Mouse (Mus musculus) megakaryocyte progenitor cell, adult 5-6 weeks (primary cell): ENCODE results near the gene Sae1. TPM values are rescaled to one million over a fixed set of nuclear protein-coding genes. Genes with fewer than 3 reads are reported as not detected.
"Not testable (repeated sequence)": the region's sequence is repeated elsewhere in the genome, so short reads cannot be mapped to it uniquely, and the experiment has no call there.

ENCODE experiments used
- ATAC-seq: replicated peaks from 2 replicates; pipeline ENCODE4 v1.8.0; 2016; ENCODE audit warnings: mild to moderate bottlenecking, moderate TSS enrichment, inconsistent platforms; ENCODE audit not compliant: poor library complexity
- total RNA-seq, 2 experiments: library from RNA; stranded (forward) in 1 of 2; stranded (reverse) in 1 of 2; fragments of 157-497, 149-512 nt in 1 of 2; fragments of 200-1000 nt in 1 of 2; gene quantifications; 2 replicates each; pipeline versions ENCODE4 v1.2.3 to v1.2.4; 2015 to 2017

Gene Sae1
- total RNA-seq, 2 experiments from 2014 or later: 76.8 to 429 TPM

DNA sequence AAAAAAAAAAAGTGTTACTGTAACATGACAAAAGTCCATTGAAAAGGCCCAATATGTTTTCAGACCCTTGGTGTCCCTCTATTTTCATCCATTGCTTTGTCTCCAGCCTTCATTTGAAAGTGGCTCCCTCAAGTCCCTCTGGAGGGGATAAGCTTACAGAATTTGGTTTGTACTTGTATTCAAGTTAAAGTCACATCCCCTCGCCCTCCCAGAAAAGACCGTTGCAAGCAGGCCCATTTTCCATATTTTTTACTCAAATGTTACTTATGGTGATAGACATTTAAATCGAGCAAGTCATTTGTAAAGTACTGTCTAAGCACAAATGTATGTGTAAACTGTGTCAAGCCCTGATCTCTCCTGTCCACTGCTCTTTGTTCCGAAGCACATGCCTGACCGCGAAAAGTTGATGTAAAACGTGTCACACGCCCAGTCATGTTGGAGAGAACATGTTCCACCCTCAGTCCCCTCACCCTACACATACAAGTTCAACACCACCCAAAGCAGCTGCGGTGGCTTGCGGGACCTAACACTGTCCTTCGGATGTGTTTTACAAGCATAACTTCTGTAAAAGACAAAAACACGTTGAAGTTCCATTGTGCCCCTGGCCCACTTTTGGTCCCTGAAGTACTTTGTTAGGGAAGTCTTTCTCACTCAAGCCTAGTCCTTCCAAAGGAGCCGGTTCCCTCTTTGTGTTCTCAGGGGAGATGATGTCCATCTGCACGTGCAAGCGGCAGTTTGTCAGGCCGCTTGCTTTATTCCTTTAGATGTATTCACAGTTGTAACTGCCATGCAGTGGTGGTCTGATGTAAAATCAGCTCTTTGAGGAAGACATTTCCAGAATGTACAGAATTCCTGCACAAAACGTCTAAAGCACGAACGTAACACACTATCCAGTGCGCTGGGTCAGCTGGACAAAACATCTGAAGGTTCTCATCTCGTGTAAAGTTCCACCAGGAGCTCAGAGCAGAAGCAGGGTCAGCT lies 15.7 kb upstream of the Sae1 start:
- ATAC-seq: no peak

- no peak for ATAC-seq
Observed at GRCm38 (mm10) chr7:16402449-16402848, 14.8 kb upstream of the Sae1 start.

DNA sequence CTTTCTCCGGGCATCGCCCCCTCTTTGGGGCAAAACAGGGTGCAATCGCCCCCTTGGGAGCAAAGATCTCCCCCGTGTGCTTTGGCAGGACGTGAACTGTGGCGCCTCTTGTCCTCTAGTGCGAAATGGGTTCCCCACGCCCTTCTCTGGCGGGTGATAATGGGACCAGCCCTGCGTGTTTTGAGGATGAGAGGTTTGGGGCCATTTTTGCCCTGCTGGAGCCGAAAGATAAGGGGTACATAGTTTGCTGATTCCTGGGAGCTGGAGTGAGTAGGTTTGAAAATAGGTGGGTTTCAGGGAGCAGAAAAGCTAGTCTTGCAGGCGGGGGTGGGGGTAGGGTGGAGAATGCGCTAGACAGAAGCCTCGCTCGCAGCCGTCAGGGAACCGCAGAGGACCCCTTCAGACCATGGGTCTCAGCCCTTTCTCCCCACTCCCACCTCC lies 14.4 kb upstream of the Sae1 start:
- peak; percentile 2; the same call in 1 of the 2 replicates for ATAC-seq

DNA sequence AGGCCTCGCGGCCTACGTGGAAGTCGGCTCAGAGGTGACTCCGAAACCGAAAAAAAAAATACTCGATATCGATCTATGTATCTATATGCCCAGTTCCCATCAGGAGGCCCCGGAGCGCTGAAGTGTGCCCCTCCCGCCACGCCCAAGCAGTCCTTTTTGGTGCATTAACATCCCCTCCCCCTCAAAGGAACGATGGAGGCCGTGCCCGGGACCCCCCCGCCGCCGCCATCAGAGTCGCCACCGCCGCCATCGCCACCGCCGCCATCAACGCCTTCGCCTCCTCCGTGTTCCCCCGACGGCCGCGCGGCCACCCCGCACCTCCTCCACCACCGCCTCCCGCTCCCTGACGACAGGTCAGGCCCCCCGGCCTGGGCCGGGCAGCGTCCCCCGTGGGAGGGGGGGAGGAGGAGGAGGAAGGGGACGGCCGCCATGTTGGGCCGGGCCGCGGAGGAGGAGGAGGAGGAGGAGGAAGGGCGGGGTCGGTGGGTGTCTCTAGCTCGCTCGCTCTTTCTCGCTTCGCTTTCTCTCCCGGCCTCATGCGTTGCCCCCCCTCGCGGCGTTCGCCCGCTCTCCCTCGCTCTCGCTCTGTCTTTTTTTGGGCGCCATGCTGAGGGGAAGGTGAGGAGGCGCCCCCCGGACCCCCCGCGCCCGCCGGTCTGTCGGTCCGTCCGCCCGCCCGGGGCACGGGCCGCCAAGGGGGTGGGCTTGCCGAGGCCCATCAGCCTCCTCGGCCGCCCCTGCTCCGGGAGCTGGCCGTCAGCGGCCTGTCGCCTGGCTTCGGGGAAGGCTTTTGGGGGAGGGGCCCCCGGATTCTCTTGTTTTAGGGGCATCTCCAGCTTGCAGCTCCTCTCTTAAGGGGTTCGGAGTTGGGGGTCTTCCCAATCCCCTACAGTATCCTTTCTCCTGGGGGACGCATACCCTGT lies 13.3 kb upstream of the Sae1 start, which contains the start of gene Zc3h4:
Gene Zc3h4 (plus strand): TSS at position 222 of the 923 bp plus-strand sequence.
- ATAC-seq: peak; percentile 25

- ATAC-seq: peak; percentile 56
Observed at GRCm38 (mm10) chr7:16399820-16400688, 12.4 kb upstream of the Sae1 start.

DNA sequence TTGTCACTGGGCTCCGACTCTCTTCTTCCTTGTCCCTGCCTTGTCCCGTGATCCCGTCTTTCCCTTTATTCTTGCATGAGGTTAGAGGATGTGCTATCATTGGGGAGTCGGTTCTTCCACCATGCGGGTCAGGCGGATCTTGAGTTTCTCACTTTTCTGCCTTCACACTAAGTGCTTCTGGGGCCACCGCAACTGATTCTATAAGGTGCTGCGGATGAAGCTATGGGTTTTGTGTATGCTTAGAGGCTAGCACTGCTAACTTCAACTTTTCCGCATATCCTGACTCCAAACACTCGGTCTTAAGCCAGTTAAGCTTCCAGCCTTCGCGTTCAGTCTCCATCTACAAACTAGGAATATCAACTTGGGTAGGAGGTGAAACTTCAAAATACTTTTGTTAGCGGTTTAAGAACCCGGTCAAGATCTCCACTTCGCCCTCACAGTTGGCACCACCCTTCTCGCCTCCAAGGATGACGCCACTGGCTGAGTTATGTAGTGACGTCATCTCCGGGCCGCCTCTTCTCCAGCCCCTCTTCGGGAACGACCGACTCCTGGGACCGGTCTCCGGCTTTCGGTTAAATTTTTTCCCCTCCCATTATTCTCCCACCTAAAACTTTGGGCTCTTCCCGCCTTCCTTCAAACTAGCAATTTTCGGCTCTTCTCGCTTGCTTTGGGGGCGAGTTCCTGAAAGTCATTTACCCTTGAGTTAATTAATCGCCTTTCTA lies 11.7 kb upstream of the Sae1 start:
- ATAC-seq: peak; percentile 37

DNA sequence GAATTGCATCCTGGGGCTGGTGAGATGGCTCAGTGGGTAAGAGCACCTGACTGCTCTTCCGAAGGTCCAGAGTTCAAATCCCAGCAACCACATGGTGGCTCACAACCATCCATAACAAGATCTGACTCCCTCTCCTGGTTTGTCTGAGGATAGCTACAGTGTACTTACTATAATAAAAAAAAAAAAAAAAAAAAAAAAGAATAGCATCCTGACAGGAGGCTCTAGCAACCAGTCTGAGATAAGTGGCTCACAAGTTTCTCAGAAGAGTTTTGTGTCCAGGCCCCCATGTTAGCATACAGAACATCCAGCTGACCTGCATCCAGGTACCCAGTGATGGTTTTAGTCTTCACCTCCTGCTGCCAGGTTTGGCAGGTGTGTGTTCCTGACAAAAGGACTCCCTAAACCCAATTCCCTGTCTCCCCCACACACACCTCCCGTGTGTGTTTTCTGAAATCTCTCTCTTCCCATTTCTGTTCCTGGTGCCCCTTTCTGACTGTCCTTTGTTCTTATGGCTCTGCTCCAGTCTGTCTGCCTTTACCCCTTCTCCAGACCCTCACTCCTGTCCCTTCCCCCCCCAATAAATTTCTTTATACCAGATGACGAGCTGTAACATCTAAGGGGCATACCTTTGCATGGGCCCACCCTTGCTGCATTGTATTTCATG lies 10.9 kb upstream of the Sae1 start:
- no peak for ATAC-seq

DNA sequence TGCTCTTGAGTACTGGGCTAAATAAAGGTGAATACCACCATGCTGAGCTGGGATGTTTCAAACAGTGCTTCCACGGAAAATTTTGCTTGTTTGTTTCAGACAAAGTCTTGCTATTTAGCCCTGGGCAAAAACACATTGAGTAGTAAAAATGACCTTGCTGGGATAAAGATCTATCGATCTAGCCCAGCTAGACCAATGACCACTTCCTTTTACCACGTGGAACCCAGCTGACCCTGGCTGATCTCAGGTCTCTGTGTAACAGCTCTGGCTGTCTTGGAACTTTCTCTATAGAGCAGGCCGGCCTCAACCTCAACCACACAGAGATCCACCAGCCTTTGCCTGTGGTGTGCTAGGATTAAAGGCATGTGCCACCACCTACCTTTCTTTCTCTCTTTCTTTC lies 9.9 kb upstream of the Sae1 start:
- no peak for ATAC-seq

DNA sequence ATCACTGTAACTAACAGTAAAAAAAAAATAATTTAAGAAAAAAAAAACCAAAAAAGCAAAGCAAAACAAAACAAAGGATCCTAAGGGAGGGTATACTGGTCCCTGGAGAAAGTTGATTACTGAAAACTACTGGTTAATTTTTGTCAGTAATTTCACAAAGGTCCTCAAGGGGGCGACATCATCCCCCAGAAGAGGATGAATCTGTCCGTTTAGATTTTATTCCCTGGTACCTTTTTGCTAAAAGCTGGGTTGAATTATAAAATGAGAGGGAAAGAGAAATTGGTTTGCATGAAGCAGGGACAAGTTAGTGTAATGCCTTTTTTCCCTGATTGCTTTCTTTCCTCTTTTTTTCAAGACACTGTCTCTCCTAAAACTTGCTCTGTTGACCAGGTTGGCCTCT lies 8.3 kb upstream of the Sae1 start:
- no peak for ATAC-seq

DNA sequence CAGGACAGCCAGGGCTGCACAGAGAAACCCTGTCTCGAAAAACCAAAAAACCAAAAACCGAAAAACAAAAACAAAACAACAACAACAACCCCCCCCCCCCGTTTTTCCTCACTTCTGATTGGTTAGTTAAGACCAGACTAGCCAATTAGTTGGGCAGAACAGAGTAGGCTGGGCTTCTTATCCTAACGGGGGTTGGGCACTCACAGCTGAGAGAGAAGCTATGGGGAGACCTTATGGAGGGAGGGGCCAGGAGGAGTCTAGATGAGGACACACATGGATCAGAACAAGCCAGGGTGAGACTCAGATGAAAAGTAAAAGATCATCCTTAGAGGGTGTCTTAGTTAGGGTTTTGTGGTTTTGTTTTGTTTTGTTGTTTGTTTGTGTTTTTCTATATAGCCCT lies 5.3 kb upstream of the Sae1 start:
- ATAC-seq: no peak

- not testable (repeated sequence) for ATAC-seq
Observed at GRCm38 (mm10) chr7:16389942-16390341, 2.3 kb upstream of the Sae1 start.

DNA sequence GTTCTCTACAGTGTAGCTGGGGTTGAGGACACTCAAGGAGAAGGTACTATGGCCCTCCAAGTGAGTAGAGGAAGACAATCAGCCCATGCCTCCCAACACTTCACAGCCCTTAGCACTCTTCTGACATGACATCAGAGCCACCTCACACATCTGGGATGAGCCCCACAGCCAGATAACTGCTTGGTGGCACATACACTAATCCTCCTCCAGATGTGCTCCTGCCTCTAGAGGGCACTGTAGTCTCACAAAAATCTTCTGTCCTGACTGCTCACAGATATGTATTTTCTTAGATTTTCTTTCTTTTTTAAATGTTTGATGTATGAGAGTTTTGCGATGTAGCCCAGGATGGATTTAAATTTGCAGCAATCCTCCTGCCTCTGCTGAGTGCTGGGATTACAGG lies 11.1 kb downstream of the Sae1 start:
- ATAC-seq: peak; percentile 94

DNA sequence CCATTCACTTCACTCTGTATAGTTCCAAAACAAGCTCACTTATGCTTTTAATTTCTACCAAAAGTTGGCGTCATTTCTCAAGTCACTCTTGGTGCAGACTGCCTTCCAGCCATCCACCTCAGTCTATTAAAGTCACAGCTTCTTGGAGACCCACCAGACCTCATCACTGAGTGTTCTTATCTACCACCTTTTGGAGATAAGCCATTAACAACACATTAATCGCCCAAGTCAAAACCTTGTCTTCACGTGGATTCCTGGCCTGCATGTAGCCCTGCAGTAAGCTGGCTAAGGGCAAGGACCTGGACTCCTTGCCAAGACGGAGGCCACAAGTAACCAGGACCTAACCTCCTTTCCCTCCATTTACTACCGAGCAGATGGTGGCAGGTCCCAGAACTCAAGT lies 12.6 kb downstream of the Sae1 start:
- ATAC-seq: no peak

- peak; percentile 55 for ATAC-seq
Observed at GRCm38 (mm10) chr7:16373719-16374118, 13.9 kb downstream of the Sae1 start.

DNA sequence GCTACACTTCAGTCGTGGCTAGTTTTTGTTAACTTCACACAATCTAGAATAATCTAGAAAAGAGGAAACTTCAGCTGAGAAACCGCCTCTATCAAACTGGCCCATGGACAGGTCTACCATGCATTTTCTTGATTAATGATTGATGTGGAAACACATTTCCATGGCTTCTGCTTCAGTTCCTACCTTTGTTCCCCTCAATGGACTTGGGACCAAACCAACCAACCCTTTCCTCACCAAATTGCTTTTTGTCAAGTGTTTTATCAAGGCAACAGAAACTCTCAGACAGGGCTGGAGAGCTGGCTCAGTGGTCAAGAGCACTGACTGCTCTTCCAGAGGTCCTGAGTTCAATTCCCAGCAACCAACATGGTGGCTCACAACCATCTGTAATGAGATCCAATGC lies 17.0 kb downstream of the Sae1 start:
- no peak for ATAC-seq

- no peak for ATAC-seq
Observed at GRCm38 (mm10) chr7:16368835-16369234, 18.8 kb downstream of the Sae1 start.

- no peak for ATAC-seq
Observed at GRCm38 (mm10) chr7:16366669-16367068, 20.9 kb downstream of the Sae1 start.

- 0 out of 2 replicates have a peak, but pooled peaks have one; percentile 26 for ATAC-seq
Observed at GRCm38 (mm10) chr7:16366133-16366646, 21.4 kb downstream of the Sae1 start.
